Mouse (Mus musculus) gastrocnemius, adult 2 months (tissue): Measurements from ENCODE around the gene Crybg2. TPM values are rescaled to one million over a fixed set of nuclear protein-coding genes. Genes with fewer than 3 reads are reported as not detected.
A peak's percentile ranks its signal among the peaks of the same experiment; 100 is the strongest.

ENCODE experiments used
- DNase-seq: peaks from one replicate; pipeline ENCODE4 v3.0.0; 2022
- H3K27ac ChIP-seq: fragments of 200-600 bp; 2 replicates; pipeline ENCODE4 v1.8.1; 2022; ENCODE audit warnings: mild to moderate bottlenecking
- H3K4me3 ChIP-seq: fragments of 200-600 bp; 2 replicates; pipeline ENCODE4 v1.8.1; 2022; ENCODE audit warnings: mild to moderate bottlenecking, moderate library complexity
- CTCF ChIP-seq: fragments of 200-600 bp; IDR thresholded peaks from 2 replicates; pipeline ENCODE4 v1.8.1; 2022; ENCODE audit warnings: antibody characterized with exemption, mild to moderate bottlenecking, moderate library complexity
- intact Hi-C: fragments of 180-260 bp; cut with DNase I; formaldehyde crosslinking; loops from one replicate; pipeline ENCODE4 v1.15.1; 2025
- total RNA-seq, 2 experiments: library from RNA; stranded (reverse); gene quantifications; 2 replicates each; pipeline ENCODE4 v1.2.3; 2021

The Crybg2 gene
- total RNA-seq, 2 experiments from 2014 or later = not detected

DNA sequence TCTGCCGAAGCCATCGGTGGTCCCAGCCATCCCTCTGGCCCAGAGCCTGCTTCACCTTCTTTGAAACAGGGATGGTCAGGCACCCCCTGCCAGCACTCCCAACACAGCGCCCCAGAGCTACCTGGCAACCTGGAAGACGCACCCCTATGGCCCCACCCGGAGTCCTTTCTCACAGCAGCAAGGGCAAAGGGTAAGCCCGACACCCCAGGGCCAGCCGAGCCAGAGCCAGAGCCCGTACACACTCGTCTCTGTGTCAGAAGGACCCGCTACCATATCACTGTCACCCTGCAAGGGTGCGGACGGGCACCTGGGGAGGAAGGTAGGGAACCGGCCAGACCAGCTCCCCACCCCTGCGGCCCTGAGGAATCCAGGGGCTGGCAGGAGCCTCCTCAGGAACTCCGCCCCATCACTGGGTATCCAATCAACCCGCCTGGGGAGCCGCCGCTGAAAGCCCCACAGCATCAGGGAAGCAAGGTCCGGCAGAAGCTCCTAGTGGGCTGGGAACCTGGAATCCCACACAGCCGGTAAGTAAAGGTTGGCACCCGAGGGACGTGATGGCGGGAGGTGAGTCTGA, 4.9 kb downstream of the Crybg2 start:
- TF ChIP-seq CTCF = no peak
- Histone ChIP-seq H3K4me3 (no peak overlapping the region), H3K27ac (no peak overlapping the region)
- no peak for DNase-seq
- intact Hi-C loops = no loop called here

DNA sequence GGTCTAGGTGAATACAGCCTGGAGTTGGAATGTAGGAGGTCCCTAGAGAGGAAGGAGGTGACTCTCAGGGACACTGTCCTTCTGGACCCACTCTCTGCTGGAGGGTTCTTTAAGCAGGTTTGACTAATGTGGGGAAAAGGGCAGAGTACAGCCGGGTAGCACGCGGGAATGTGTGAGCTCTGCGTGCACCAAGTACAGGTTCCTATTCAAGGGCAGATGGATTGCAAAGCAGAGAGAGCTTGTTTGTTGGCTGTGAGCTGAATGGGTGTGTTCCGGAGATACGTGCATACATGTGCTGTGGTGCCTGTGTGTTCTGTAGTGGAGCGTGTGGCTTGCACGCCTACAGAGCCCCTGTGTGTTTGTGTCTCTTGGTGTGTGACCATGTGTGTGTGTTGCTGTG, 6.8 kb downstream of the Crybg2 start:
- H3K27ac ChIP-seq = no peak overlapping the region
- intact Hi-C loops = no loop called here
- TF ChIP-seq CTCF = no peak
- no peak for DNase-seq
- H3K4me3 ChIP-seq = no peak overlapping the region

GRCm38 (mm10) chr4:134067833-134068544, 7.4 kb downstream of the Crybg2 start:
- intact Hi-C loops = no loop called here
- no peak for TF ChIP-seq CTCF
- no peak overlapping the region for H3K27ac ChIP-seq
- H3K4me3 ChIP-seq = no peak overlapping the region
- no peak for DNase-seq

DNA sequence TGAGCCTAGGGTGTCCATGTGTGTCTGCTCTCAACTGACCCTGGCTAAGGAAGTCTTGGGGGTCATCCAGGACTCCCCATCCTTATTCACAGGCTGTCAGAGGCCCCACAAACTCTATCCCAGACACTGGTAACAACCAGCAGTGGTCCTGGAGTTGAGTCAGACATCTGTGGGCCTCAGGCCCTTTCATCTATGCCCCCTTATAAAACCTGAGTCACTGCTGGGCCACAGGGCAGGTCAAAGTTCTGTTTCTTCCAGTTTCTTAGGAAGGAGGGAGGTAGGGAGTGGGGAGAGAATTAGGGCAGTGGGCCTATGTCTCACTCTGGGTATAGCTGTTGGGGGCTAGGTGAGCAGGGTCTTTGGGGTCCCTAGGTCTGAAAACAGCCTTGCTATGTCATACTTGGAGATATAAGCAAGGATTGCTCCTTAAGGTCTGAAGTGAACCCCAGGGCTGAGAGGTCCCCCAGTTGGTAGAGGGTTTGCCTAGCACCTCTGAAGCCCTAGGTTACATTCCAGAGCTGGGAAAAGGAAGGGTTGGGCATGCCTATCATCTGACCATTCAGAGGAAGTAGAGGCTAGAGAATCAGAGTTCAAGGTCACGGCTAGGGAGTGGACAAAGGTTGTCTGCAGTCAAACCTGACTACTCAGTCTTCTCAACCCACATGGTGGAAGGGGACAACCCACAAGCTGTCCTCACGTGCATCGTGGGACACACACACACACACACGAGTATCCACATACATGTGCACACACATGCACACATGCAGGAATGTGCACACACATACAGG, 8.4 kb downstream of the Crybg2 start:
- Histone ChIP-seq H3K4me3 (no peak overlapping the region), H3K27ac (no peak overlapping the region)
- intact Hi-C loops = no loop called here
- DNase-seq = no peak
- TF ChIP-seq CTCF = no peak

- DNase-seq = peak; percentile 48
- TF ChIP-seq CTCF = peak; percentile 62
- no peak overlapping the region for H3K4me3 ChIP-seq
- no peak overlapping the region for H3K27ac ChIP-seq
- intact Hi-C loops = loop anchor here (5.0 kb wide), 1 partner anchor 41 kb away; no protein-coding TSS in a partner anchor
Measured at GRCm38 (mm10) chr4:134078694-134079093, 18.1 kb downstream of the Crybg2 start.

- H3K27ac ChIP-seq = no peak overlapping the region
- intact Hi-C loops = no loop called here
- no peak overlapping the region for H3K4me3 ChIP-seq
- DNase-seq = no peak
- TF ChIP-seq CTCF = no peak
Measured at GRCm38 (mm10) chr4:134080674-134081073, 20.1 kb downstream of the Crybg2 start.

DNA sequence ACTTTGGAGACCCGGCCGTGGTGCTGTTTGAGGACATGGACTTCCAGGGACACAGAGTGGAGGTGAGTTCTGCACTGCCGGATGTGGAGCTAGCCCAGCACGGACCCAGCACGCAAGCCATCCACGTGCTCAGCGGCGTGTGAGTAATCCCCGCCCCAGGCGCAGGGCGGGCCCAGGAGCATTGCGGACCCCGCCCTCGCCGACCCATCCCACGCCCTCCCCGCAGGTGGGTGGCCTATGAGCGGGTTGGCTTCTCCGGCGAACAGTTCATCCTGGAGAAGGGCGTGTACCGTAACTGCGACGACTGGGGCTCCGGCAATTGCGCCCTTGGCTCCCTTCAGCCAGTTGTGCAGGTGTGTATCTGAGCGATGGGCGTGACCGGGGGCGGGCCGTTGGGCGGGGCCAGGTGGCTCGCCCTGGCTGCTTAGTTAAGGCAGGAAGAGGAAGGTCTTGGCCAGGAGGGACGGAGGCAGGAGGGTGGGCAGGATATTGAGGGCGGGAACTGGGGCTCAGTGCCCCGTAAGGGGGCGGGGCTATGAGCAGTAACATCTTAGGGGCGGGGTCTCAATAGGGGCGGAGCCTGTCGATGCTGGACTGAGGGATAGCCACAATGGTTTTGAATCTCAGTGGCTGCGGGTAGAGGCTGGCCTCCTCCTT, 21.2 kb downstream of the Crybg2 start:
- no peak for TF ChIP-seq CTCF
- intact Hi-C loops = no loop called here
- DNase-seq = peak; percentile 48
- Histone ChIP-seq H3K4me3 (peak overlapping the region; percentile 67), H3K27ac (no peak overlapping the region)

DNA sequence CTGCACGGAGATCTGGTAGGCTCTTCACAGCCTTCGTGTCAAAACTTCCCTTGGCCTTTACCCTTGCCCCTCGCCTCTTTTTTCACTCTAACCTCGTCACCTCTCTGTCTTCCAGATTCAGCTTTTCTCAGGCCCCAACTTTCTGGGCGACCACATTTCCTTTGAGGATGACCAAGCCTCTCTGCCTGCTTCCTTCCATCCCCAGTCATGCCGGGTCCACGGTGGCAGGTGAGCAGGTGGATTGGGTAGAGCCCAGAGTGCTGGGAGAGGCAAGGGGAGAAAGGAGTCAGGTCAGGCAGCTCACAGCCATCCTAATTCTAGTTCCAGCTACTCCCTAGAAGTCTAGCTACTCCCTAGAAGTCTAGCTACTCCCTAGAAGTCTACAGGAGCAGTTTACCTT, 21.8 kb downstream of the Crybg2 start:
- Histone ChIP-seq H3K27ac (no peak overlapping the region), H3K4me3 (peak overlapping the region; percentile 67)
- intact Hi-C loops = no loop called here
- DNase-seq = peak; percentile 4
- TF ChIP-seq CTCF = no peak

GRCm38 (mm10) chr4:134084999-134085398, 24.4 kb downstream of the Crybg2 start:
- intact Hi-C loops = loop anchor here (5.0 kb wide), 1 partner anchor 153 kb away; no protein-coding TSS in a partner anchor
- no peak for TF ChIP-seq CTCF
- DNase-seq = no peak
- Histone ChIP-seq H3K27ac (no peak overlapping the region), H3K4me3 (no peak overlapping the region)

DNA sequence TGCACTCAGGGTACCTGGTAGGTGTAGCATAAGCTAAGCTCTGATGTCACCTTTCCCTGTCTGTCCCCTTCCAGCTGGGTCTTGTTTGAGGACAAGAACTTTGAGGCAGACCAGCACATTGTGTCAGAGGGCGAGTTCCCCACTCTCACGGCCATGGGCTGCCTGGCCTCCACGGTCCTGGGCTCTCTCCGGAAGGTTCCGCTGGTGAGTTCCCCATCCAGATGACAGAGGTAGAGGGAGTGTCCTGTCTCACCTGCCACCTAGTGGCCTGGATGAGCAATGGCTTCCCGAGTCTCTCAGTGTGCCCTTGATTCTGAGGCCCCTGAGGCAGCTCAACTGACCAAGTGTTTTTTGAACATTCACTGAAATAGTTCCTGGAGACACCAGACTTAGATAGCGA, 26.8 kb downstream of the Crybg2 start:
- Histone ChIP-seq H3K4me3 (no peak overlapping the region), H3K27ac (no peak overlapping the region)
- intact Hi-C loops = loop anchor here (2.0 to 5.0 kb wide), 2 partner anchors 53 to 155 kb away; no protein-coding TSS in a partner anchor
- TF ChIP-seq CTCF = peak; percentile 74
- DNase-seq = peak; percentile 43

- no peak overlapping the region for H3K4me3 ChIP-seq
- intact Hi-C loops = loop anchor here (5.0 kb wide), 1 partner anchor 157 kb away; no protein-coding TSS in a partner anchor
- H3K27ac ChIP-seq = no peak overlapping the region
- TF ChIP-seq CTCF = no peak
- no peak for DNase-seq
Measured at GRCm38 (mm10) chr4:134089029-134089428, 28.4 kb downstream of the Crybg2 start.

- intact Hi-C loops = no loop called here
Measured at GRCm38 (mm10) chr4:134090521-134091224, 30.1 kb downstream of the Crybg2 start.

More at GRCm38 (mm10) chr4:134090521-134091224, 30.1 kb downstream of the Crybg2 start:
- Histone ChIP-seq H3K27ac (no peak overlapping the region), H3K4me3 (no peak overlapping the region)
- TF ChIP-seq CTCF = no peak
- peak; percentile 5 for DNase-seq
